ENCODE assay signal across 9 mouse cellular contexts in genomic region chr9:71320246-71321155, GRCm38 (mm10).
DNase-seq lines count a peak whose midpoint lies in the region; ATAC-seq and TF ChIP-seq lines count a peak whose summit lies in the region.
"Had no signal": no experiment of that assay in that cellular context is flagged by ENCODE, and none has a peak within 500 bp of the region (broad histone marks: within the 10 kb centered on the region; RNA-seq: fewer than 3 reads in every experiment).

No protein-coding gene starts in this region.

- H3K36me3 ChIP-seq in E14TG2a.4 (ENCODE audit: insufficient read depth, low read length) = no peaks in the 10 kb centered on the region
- H3K36me3 ChIP-seq in MEL (ENCODE audit: control insufficient read depth in 1 of 2, insufficient read depth in 2 of 2, low read length in 2 of 2) = no peaks in the 10 kb centered on the region

- H3K27ac ChIP-seq in MEL (ENCODE audit: control insufficient read depth, low read depth, low read length) = no peak overlapping the region

- TF ChIP-seq CTCF in E14TG2a.4 (conservative IDR thresholded peaks at IDR 0.05; ENCODE audit: low read length) (peak; percentile 36), MEL (IDR thresholded peaks at IDR 0.05 in 2 of 3, conservative IDR thresholded peaks at IDR 0.05 in 1 of 3; ENCODE audit: control insufficient read depth in 1 of 3, insufficient read depth in 1 of 3, low read depth in 2 of 3, low read length in 3 of 3, poor library complexity in 1 of 3, severe bottlenecking in 1 of 3) (peak; percentile 38 to 49 (median 48))

- peaks cover 4% of the 10 kb centered on the region; the same call in 1 of the 2 replicates for H3K9me3 ChIP-seq in E14TG2a.4 (ENCODE audit: low read length)
- no peaks in the 10 kb centered on the region for H3K9me3 ChIP-seq in MEL (replicated peaks; ENCODE audit: insufficient read depth, low read length)

- no peaks in the 10 kb centered on the region for H3K79me2 ChIP-seq in MEL (ENCODE audit: control insufficient read depth, insufficient read depth, low read length, poor library complexity)

- TF ChIP-seq EP300 in MEL (IDR thresholded peaks at IDR 0.05; ENCODE audit: low read depth in 1 of 2, low read length in 2 of 2) = no peak

- no peaks in the 10 kb centered on the region for H3K4me1 ChIP-seq in E14TG2a.4 (replicated peaks; ENCODE audit: low read depth, low read length)
- H3K4me1 ChIP-seq in MEL (ENCODE audit: control insufficient read depth in 1 of 2, insufficient read depth in 2 of 2, low read length in 2 of 2) = 0 out of 4 replicates have a peak, but pooled peaks cover 0 to 2% of the 10 kb centered on the region in 2 experiments

- H3K4me3 ChIP-seq in E14TG2a.4 (replicated peaks; ENCODE audit: low read length) = peak overlapping the region; percentile 58
- no peak overlapping the region for H3K4me3 ChIP-seq in MEL (ENCODE audit: control insufficient read depth in 1 of 2, insufficient read depth in 1 of 2, low read depth in 2 of 2, low read length in 2 of 2)
- H3K4me3 ChIP-seq: myocyte had no signal

- peak; percentile 32 for DNase-seq in kidney, adult 9 months
- DNase-seq in kidney, postnatal 14 days = no peak
- peak; percentile 53 for DNase-seq in MEL (ENCODE audit: low read depth, low spot score)
- DNase-seq in layer of hippocampus, postnatal 36 days = no peak
- DNase-seq in urinary bladder, adult 2 months (ENCODE audit: low spot score) = no peak
- DNase-seq: cerebellum, postnatal 36 days had no signal

- H3K9ac ChIP-seq in MEL (ENCODE audit: control insufficient read depth, low read depth, low read length, poor library complexity, severe bottlenecking) = no peak overlapping the region

- no peak; the same call in none of the 2 replicates for TF ChIP-seq RAD21 in MEL (IDR thresholded peaks at IDR 0.05; ENCODE audit: low read depth, low read length)

- peak; percentile 96 for ATAC-seq in granulocyte monocyte progenitor cell, adult 5-6 weeks (replicated peaks; ENCODE audit: poor library complexity, severe bottlenecking)

- H3K27me3 ChIP-seq in E14TG2a.4 (ENCODE audit: insufficient read depth, low read length) (peaks cover 5% of the 10 kb centered on the region), MEL (ENCODE audit: control insufficient read depth in 1 of 2, insufficient read depth in 2 of 2, low read length in 2 of 2) (peaks cover 12 to 19% of the 10 kb centered on the region in 2 experiments)

- TF ChIP-seq POLR2A in MEL (IDR thresholded peaks at IDR 0.05; ENCODE audit: control insufficient read depth in 1 of 2, insufficient read depth in 1 of 2, low read depth in 1 of 2, low read length in 2 of 2, poor library complexity in 1 of 2) = no peak

TF ChIP-seq in MEL, 35 proteins besides CTCF, POLR2A, EP300 and RAD21:
- no peak for TF ChIP-seq CHD1 (IDR thresholded peaks at IDR 0.05; ENCODE audit: low read depth, low read length)
- no peak for TF ChIP-seq MEF2A (IDR thresholded peaks at IDR 0.05; ENCODE audit: extremely low read depth, insufficient replicate concordance, low read depth, low read length, poor library complexity, severe bottlenecking)
- TF ChIP-seq RCOR1 (IDR thresholded peaks at IDR 0.05; ENCODE audit: low read depth, low read length) = no peak
- TF ChIP-seq BHLHE40 (IDR thresholded peaks at IDR 0.05; ENCODE audit: borderline replicate concordance, low read depth, low read length) = no peak
- no peak for TF ChIP-seq MYC (IDR thresholded peaks at IDR 0.05; ENCODE audit: low read depth, low read length)
- TF ChIP-seq KAT2A (conservative IDR thresholded peaks at IDR 0.05; ENCODE audit: low read depth, low read length) = no peak
- no peak for TF ChIP-seq GABPA (IDR thresholded peaks at IDR 0.05; ENCODE audit: low read depth, low read length)
- no peak for TF ChIP-seq HCFC1 (IDR thresholded peaks at IDR 0.05; ENCODE audit: low read depth, low read length)
- no peak for TF ChIP-seq ZMIZ1 (IDR thresholded peaks at IDR 0.05; ENCODE audit: low read depth, low read length)
- no peak for TF ChIP-seq USF2 (IDR thresholded peaks at IDR 0.05; ENCODE audit: borderline replicate concordance in 1 of 2, insufficient read depth in 1 of 2, low read depth in 1 of 2, low read length in 2 of 2)
- TF ChIP-seq POLR2AphosphoS2 (IDR thresholded peaks at IDR 0.05; ENCODE audit: low read length) = no peak
- no peak for TF ChIP-seq NELFE (IDR thresholded peaks at IDR 0.05; ENCODE audit: low read depth, low read length)
- TF ChIP-seq ZKSCAN1 (IDR thresholded peaks at IDR 0.05; ENCODE audit: low read depth, low read length) = no peak

Comparison
In these comparisons a context has a peak if more than half of its experiments do, and no peak if none do; other contexts are left out.
1. DNase-seq: peak in kidney, adult 9 months (single experiment) and MEL (single experiment); none in kidney, postnatal 14 days (single experiment), layer of hippocampus, postnatal 36 days (0 of 2) and urinary bladder, adult 2 months (single experiment).